Mouse (Mus musculus) kidney, adult 2 months (tissue): ENCODE measurements around the gene Gdpd5.

Experiments used
- CTCF ChIP-seq: fragments of 200-500 bp; conservative IDR thresholded peaks from 2 replicates; pipeline ENCODE4 v1.5.1; 2011; ENCODE audit warnings: low read depth, mild to moderate bottlenecking, control low read depth, low read length, moderate library complexity, mixed read lengths; ENCODE audit not compliant: insufficient read depth, insufficient read length
- POLR2A ChIP-seq: fragments of 200-500 bp; IDR thresholded peaks from one replicate; pipeline ENCODE4 v1.6.1; 2011; ENCODE audit warnings: low read depth, low read length, control low read depth

DNA sequence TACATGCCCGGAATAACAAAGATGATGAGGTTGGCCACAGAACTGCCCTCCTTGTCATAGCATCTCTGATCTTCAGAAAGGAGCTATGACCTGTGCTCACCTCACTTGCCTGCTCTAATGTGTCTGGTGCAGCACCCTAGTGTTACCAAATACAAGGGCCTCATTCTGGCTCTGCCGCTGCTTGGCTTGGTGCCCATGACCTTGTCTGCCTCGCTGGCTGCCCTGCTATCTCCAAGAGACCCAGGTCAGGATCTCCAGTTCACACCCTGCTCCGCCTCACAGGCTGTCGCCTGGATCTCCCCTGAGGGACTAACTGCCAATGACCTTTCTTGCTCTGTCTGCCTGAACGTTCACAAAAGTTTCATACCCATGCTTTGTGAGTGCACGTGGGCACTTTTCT, 24.0 kb upstream of the Gdpd5 start:
- TF ChIP-seq CTCF (no peak), POLR2A (no peak)
